Mouse (Mus musculus) gastrocnemius, postnatal 25 days (tissue): Measurements from ENCODE around the gene Dsp. TPM values are rescaled to one million over a fixed set of nuclear protein-coding genes. Genes with fewer than 3 reads are reported as not detected.

Experiments used
- DNase-seq: peaks from one replicate; pipeline ENCODE4 v3.0.0; 2022
- long read RNA-seq, 2 experiments: library from polyadenylated mRNA; stranded (forward); transcript quantifications; one replicate each; pipeline ENCODE4 v2.0.0; 2021
- total RNA-seq, 2 experiments: library from RNA; stranded (reverse); gene quantifications; 1 replicate in 1 of 2; 2 replicates in 1 of 2; pipeline ENCODE4 v1.2.3; 2021

Gene Dsp
- total RNA-seq, result under 1 TPM in 1 of 2 experiments, not detected in 1; 0.56 TPM
- long read RNA-seq, experiment 1, result 0 reads
- long read RNA-seq, experiment 2, result 0 reads

DNA sequence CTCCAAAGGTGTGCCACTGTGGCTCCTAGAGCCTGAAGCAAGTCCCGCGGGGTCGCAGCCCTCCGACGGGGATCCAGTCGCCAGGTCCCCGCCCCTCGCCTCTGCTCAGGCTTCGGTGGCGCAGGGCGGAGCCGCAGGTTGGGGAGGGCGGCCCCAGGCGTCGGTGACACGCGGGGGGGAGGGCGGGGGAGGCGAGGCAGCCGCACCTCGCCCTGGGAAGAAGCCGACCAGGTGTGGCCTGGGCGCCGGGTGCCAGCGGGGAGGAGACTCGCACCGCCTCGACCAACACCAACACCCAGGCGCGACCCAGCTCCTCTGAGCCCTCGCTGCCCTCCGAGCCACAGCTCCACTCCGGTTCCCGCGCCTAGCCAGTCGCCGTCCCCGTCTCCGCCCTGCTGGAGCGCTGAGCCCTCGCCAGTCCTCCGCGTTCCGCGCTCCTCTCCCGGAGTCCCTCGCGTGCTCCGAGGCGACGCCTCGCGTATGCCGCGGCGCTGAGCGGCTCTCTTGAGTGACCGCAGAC, at the start of gene Dsp:
TSS of gene Dsp (plus strand) at position 226 of the 520 bp plus-strand sequence.
- DNase-seq, result peak; percentile 11

DNA sequence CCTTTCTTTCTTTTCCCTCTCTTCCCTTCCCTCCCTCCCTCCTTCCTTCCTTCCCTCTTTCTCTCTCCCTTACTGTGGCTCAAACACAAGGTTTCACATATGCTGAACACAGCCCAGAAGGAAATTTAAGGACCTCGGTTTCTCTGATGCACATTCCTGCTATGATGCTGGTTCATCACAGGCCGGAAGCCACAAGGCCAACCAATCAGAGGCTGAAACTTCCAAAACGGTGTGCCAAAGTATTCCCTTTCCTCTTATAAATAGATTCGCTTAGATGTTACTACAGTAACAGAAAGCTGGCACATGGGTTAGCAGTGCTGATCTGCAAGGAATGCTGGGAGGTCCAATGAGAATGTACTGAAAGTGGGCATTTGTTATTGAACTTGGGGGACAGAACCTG, 47.7 kb upstream of the Dsp start:
- no peak for DNase-seq

DNA sequence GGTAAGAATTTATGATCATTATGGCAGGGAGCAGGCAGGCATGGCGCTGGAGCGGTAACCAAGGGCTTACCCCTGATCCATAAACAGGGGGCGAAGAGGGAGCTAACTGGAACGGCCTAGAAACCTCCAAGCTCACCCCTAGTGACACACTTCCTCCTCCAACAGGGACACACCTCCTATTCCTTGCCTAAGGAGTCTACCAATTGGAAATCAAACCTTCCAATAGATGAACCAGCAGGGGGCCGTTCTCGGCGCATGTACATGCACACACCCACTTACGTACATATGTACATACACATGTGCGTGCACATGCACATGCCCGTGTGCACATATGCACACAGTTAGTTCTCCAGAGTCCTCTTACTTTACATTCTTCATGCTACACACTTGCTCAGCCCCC, 46.6 kb upstream of the Dsp start:
- no peak for DNase-seq

DNA sequence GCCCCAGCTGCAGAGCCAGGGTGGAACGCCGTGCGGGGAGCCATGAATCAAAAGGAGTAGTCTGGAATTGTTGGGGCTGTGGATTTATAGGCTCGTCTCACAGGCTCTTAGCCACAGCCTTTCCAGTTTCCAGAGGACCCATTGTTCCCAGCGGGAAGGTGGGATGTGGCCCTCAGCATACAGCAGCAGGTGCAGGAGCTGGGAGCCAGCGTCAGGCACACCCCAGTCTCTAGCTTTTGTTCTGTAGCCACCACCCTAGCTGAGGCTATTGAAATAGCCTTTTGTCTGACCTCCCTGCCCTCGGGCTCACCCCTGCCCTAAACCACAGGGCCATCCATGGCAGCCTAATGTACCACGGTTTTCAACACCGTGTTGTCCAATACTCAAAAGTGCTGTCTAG, 42.0 kb upstream of the Dsp start:
- no peak for DNase-seq

DNA sequence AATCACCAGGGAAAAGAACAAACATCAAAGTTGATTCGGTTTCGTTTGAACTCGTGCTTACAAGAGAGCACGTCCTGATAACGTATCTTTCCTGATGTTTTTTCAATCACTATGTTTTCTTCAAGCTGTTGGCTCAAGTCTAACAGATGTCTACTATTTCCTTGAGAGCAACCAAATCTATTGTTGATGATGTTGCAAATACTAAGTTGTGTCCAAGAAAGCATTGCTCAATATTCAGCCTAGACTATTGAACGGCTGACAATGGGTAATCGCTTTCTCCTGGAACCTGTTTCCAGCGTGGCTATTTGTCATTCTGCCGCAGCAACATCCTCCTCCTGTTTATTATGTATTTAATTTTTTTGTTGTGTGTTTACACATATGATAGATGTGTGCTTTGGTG, 28.8 kb upstream of the Dsp start:
- DNase-seq, result no peak

DNA sequence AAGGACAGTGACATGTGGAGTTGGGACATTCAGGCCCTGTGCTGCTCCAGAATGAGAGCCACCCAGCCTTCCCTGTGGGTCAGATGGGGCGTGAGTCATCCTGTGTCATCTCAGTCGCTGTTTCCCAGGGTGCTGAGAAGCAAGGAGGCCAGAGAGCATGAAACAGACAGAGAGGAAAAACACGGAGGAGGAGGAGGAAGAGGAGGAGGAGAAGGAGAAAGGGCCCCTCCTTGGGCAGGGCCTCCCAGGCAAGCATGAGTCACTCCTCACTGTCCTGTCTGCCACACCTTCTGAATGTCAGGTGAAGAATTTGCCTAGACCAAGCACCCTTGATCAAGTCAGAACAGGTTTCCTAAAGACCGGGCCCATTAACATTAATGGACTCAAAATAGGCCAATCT, 27.4 kb upstream of the Dsp start:
- no peak for DNase-seq

DNA sequence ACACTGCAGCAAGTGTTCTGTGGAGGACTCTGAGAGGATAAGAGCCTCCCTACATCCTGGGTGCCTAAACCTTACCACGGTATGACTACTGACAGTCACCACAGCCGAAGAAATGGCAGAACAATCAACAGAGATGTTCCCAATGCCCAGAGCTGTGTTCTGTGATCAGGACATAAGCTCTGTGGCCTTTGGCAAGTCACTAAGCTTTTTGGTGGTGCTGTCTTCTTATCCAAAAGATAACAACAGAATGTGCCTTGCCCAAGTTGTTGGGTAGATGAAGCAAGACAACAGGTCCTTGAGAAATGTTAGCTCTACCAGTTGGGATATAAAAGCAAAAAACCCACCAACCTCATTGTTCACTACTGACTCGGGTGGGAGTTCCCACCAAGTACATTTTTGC, 23.4 kb upstream of the Dsp start:
- DNase-seq, result no peak

DNA sequence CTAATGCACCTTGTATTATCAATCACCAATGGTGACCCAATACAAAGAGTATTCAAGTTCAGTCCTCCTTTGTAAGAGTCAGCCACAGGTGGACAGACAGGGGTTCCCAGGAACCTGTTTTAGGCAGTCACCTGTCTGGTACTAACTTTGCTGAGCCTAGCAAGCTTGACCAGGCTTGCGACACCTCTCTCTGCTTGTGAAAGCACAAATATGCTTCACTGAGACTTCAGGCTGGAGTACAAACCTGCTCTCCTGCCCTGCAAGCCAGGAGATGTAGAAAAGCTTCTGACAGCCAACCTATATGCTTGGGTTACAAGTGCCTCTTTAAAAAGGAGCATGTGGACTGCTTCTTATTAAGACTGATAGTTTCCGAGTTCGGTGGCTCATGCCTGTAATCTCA, 22.8 kb upstream of the Dsp start:
- no peak for DNase-seq

DNA sequence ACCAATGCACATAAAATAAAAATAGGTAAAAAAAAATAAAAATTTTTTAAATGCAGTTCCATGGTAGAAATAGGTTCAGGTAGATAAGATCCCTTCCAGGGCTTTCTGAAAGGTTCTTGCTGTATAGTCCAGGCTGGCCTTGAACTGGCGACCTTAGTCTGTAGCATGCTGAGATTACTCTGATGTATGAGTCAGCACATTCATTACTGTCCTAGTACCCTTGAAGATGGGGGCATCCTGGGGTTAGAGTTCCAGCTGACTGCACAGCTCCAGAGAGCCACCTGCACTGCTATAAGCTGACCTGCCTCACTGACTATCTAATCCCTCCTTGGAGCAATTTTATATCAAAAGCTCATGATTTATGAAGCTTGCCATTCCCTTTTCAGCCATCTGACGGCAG, 21.6 kb upstream of the Dsp start:
- no peak for DNase-seq

DNA sequence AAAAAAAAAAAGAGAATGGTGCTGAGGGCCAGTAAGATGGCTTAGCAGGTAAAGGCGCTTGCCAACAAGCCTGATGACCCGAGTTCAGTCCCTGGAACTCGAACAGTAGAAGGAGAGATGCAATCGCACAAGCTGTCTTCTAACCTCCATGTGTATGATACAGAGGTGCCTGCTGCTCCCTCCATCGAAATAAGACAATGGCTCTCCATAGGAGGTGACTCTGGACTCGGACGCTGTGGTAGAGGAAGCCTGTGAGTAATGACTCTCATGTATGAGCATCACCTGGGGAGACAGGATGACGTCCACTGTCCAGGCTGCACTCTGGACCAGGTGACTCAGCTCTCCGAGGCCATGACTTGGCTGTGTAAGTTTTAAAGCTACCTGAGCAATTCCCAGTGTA, 21.0 kb upstream of the Dsp start:
- DNase-seq, result no peak

DNA sequence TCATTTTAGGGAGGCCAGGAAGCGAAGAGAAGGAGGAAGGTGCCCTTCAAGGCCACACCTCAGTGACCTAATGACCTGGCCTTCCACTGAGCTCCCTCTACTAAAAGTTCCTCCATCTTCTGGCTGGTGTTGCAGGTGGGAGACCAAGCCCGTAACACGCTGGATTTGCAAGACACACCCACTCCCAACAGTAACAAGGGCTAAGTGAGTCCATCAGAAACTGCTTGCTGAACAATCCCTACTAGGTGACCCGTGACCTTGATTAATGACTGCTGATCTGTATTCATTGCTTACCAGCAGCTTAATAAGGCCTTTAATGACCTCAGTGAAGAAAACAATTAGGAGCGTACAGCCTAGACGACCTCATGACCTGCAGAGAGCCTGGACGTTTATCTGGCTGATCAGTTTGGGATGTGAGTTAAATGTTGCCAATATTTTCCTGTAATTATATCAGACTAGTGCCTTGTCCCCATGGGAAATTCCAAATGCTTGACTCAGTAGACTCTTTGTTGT, 18.0 kb upstream of the Dsp start:
- no peak for DNase-seq

DNA sequence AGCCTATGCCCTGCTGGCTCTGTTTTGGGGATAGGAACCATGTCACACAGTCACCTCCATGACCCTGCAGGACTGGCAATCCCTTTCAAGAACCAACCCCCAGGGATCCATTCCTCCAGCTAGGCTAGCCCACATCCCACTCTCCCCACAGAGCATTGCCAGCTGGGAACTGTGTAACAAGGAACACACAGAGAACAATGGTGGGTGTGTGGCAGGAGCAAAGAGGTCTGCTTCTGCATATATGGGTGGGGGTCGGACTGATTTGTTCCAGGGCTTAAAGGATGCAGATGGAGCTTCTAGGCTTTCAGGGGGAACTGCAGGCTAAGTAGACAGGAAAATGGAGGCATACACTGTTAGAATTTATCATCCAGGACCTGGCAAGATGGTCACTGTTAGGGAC, 10.6 kb upstream of the Dsp start:
- no peak for DNase-seq

DNA sequence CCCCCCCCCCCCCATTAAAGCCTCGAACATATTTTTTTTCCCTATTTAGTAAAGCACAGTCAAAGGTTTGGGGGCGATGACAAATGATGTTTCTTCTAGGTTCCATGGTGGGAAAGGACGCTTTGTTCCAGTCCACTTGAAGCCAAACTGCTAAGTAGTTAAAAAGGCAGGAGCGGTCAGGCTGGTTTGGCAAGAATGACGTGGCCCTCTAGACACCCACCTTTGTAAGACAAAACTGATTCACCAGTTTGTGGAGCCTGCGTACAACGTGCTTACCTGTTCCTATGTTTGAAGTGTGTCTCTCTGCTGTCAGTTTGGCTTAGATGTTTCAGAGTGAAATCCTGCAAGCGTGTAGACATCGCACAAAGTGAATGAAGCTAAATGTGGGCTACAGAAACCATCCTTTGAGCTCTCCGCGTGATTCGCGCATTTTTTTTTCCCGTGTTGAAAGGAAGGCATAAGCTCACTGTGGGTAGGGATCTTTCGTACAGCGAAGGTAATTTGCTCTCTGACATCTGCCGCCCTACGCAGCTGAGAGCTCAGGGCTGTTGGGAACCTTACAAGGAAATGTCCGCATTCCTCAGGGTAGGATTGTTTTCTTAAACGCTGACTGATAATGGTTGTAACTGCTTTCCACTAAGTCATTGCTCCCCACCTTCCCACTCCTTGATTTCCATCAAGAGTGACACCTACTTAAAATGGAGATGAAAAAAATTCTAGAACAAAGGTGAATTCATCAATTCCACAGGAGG, 6.0 kb upstream of the Dsp start:
- DNase-seq, result no peak

DNA sequence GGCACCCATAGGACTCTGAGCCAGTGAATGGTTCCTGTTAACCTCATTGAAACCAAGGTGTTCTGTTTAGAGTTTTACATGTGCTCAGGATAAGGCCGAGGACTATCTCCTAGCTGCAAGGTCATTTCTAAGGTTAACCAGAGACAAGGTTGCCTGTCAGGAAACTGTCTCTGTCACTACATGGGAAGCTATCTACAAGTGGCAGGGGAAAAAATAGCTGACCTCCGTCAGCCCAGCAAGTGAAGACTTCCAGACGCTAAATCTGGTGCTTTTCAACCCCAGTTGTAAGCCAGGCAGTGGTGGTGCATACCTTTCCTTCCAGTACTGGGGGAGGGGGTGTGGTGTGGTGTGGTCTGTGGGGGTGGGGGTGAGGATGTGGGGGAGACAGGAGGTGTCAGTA, 2.7 kb upstream of the Dsp start:
- DNase-seq, result no peak

DNA sequence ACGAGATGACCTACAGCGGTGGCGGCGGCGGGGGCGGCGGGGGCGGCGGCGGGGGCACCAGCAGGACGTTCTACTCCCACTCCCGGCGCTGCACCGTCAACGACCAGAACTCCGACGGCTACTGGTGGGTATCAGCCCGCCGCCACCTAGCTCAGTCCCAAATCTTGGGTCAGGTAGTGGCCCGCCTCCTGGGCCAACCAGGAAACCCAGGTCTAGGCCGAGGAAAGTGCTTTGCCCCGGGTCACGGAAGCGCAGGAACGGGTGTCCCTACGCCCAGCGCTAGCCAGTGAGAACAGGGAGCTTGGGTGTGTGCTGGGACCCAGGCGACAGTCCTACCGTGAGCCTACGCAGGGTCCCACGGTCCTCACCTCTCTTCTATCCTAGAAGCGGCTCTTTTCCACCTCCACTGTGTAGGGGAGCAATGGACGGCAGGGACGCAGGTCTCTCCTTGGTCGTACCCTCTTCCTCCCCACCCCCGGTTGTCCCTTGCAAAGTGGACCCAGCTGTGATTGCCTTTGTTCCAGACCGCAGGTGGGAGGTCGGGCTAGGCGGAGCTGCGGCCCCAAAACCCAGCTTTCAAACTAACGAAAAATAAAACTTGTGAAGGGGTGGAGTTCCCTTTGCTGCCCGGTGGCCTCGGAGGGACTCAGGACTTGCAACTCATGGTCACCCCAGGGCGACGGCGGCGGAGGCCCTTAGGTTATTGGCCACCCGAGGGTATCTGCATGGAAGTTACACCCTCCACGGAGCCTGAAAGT, 756 bp downstream of the Dsp start:
- no peak for DNase-seq

DNA sequence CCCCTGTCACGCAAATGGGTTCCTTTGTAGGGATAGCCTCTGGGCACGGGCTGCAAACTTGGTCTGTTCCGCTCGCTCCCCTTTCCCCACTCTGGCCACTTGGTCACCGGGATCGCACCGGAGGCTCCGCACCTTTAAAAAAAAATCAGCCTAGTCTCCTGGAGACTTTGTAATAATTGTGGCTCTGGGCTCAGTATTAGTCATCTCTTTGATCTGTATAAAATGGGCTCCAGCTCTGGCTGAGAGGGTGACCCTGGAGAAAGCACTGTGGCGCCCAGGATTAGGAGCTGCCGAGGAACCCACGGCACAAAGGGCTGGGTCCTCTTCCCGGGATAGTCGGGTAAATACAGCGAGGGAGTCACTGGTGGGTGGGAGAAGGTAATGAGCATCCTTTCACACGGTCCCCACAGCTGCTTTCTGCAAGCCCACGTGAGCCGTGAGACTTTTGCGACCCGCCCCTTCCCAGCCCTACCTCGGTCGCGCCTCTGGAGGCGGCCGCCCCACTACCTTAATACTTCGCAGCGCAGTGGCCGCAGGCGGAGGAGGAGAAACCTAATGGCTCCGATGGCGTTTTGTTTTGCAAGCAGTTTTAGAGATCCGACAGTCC, 1.4 kb downstream of the Dsp start:
- no peak for DNase-seq

DNA sequence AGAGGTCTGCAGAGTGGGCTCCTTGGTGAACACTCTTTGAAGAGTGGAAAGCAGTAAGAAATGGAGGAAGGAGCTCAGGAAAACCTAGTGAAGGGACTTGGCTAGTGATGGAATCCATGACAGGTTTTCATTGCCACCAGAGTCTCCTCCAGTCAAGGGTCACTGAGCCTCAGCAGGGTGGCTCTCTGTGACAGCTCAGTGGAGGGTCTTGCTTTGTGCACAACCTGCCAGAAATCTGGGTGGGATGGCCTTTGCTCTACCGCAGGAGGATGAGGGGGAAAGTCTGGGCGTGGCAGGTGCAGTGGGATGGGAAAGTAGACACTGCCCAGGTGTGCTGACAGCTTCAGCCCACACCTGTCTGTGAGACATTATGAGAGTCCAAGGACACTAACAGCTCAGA, 4.4 kb downstream of the Dsp start:
- no peak for DNase-seq

DNA sequence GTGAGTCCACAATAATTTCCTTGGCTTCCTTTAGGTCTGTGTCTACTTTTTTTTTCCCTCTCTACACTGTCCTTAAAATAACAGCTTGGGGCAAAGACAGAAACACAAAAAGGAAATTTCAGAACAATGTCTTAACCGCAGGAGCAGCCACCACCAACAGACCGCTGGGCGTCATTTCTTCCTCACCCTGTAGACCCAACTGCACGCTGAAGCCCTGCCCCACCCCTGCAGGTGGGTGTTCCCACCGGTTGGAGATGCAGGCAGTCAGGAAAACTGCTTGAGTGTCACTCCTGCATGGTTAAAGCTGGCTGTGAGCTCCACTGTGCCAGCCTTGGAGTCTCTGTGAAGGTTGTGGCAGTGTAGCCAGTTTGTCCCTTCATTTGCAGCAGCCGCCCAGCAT, 6.5 kb downstream of the Dsp start:
- no peak for DNase-seq

DNA sequence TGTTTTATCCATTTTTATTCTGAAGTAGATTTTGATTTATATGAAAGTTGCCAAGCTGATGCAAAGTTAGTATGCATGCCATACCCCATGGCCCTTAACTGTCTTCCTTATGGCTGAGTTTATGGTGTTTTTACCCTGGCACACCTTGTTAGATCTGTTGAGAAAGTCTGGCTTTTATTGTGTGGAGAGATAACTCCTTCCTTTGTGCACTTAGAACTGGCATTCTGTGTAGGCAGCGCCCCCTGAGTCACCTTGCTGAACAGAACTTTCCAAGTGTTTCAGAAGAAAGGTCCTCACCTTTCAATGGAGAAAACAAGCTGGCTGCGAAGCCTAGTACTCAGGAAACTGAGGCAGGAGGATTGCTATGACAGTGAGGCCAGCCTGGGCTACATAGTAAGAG, 10.9 kb downstream of the Dsp start:
- no peak for DNase-seq

DNA sequence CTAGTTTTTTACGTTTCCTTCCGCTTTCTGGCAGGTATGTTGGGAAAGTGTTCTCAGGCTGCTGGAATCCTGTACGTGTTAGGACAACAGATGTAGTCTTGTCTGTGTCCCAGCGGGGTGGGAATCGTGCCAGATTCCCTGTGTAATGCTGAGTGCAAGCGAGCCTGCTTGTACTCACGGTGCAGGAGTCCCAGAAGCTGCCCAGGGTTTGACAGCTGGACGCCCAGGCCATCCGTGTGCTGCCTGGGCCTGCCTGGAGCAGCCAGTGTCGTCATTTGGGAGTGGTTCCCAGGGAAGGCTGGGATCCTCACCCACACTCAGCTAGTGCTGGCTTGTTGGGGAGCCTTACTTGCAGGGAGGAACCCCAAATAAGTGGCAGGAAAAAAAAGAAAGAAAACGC, 11.6 kb downstream of the Dsp start:
- DNase-seq, result peak; percentile 14

DNA sequence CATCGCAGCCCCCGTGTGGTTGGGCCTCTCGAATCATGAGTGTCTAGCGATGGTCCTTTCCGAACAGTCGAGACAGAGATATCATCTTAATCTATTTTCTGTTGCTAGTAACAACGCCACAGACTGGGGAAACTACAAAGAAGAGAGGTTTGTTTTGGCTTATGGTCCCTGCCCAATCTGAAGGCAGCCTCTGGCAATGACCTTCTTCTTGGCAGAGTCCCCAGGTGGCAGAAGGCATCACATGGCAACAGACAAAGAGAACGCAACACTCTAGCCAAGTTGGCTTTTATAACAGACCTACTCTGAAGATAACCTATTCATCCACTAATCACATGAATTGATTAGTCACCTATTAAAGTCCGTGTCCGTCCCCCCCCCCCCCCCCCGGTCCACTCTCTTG, 13.8 kb downstream of the Dsp start:
- DNase-seq, result no peak

DNA sequence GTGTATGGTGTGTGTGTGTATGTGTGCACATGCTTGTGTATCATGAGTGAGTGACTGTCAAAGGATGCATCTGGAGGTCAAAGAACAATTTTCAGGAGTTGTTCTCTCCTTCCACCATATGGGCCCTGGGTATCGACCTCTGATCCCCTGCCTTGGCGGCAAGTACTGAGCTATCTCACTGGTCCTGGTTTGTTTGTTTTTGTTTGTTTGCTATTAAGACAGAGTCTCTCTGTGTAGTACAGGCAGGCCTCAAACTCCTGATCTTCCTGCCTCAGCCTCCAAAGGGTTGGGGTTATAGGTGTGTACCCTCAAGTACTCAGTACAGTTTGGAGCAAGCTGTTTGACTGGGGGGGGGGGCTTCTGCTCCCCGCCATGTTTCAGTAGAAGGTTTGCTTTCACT, 16.0 kb downstream of the Dsp start:
- DNase-seq, result no peak

DNA sequence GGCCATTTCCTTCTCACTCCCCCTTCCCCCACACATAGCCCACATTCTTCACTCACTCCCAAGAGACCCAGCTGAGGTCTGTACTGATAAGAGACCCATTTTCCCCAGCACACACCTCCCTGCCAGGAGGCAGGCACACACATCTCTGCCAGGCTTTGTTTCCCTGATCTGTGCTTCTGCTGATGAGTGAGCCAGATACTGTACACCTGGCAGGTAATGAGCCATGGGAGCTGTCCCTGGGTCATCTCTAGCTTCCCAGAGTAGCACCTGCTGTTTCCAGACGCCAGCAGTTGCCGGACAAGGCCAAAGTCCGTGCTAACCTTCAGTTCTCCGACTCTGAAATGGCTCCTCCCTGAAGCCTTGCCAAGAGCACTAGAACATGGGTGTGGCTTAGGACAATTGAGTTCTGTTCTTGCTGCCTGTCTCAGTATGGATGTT, 19.6 kb downstream of the Dsp start:
- no peak for DNase-seq
